ENCODE assay signal across 32 mouse cellular contexts in genomic region chr3:101252141-101252540, GRCm38 (mm10). TPM values are rescaled to one million over a fixed set of nuclear protein-coding genes. Genes with fewer than 3 reads are reported as not detected.
A peak's percentile ranks its signal among the peaks of the same experiment; 100 is the strongest.
DNase-seq lines count a peak whose midpoint lies in the region; ATAC-seq and TF ChIP-seq lines count a peak whose summit lies in the region.
"Had no signal": no experiment of that assay in that cellular context is flagged by ENCODE, and none has a peak within 500 bp of the region (broad histone marks: within the 10 kb centered on the region; RNA-seq: fewer than 3 reads in every experiment).

No protein-coding gene starts in this region.

- no peaks in the 10 kb centered on the region for H3K36me3 ChIP-seq in kidney, adult 2 months (ENCODE audit: control insufficient read depth, insufficient read depth, low read length)
- H3K36me3 ChIP-seq in kidney, postnatal 0 days (ENCODE audit: insufficient read depth, low read length), result no peaks in the 10 kb centered on the region
- H3K36me3 ChIP-seq: G1E; heart, embryonic 10.5 days; heart, embryonic 15.5 days; hindbrain, embryonic 13.5 days; limb, embryonic 10.5 days; limb, embryonic 15.5 days; liver, embryonic 13.5 days; midbrain, embryonic 13.5 days; neural tube, embryonic 13.5 days; stomach, embryonic 15.5 days had no signal

- H3K4me3 ChIP-seq in kidney, adult 2 months (ENCODE audit: insufficient read depth, low read depth, low read length), result no peak overlapping the region
- no peak overlapping the region for H3K4me3 ChIP-seq in kidney, postnatal 0 days (replicated peaks; ENCODE audit: low read depth, low read length)
- H3K4me3 ChIP-seq: forebrain, embryonic 13.5 days; heart, embryonic 10.5 days; heart, embryonic 15.5 days; hindbrain, embryonic 13.5 days; layer of hippocampus, adult 2 months; limb, embryonic 10.5 days; limb, embryonic 15.5 days; liver, embryonic 13.5 days; midbrain, embryonic 13.5 days; neural tube, embryonic 13.5 days; stomach, embryonic 15.5 days had no signal

- ATAC-seq in kidney, postnatal 0 days (replicated peaks; ENCODE audit: low FRiP score, low read depth), result peak; percentile 46; the same call in 1 of the 2 replicates
- ATAC-seq: forebrain, embryonic 13.5 days; intestine, embryonic 16.5 days; midbrain, embryonic 13.5 days; Patski had no signal

- 35% methylated on average over 8 of the region's 8 CpGs for WGBS in kidney, adult 2 months
- 43% methylated on average over 8 of the region's 8 CpGs for WGBS in kidney, postnatal 0 days

- no peak overlapping the region for H3K4me2 ChIP-seq in kidney, postnatal 0 days (ENCODE audit: low read length)
- H3K4me2 ChIP-seq: forebrain, embryonic 13.5 days; heart, embryonic 15.5 days; hindbrain, embryonic 13.5 days; limb, embryonic 15.5 days; liver, embryonic 13.5 days; midbrain, embryonic 13.5 days; neural tube, embryonic 13.5 days; stomach, embryonic 15.5 days had no signal

- no peaks in the 10 kb centered on the region for H3K27me3 ChIP-seq in kidney, adult 2 months (replicated peaks; ENCODE audit: control insufficient read depth, insufficient read depth, low read length)
- no peaks in the 10 kb centered on the region for H3K27me3 ChIP-seq in kidney, postnatal 0 days (ENCODE audit: insufficient read depth, low read length)
- H3K27me3 ChIP-seq: CH12.LX; forebrain, embryonic 13.5 days; heart, embryonic 15.5 days; hindbrain, embryonic 13.5 days; limb, embryonic 15.5 days; liver, embryonic 13.5 days; midbrain, embryonic 13.5 days; neural tube, embryonic 13.5 days; Patski; stomach, embryonic 15.5 days had no signal

- intact Hi-C loops in left cerebral cortex, postnatal 25 days (cut with DNase I), result no loop called here

- TF ChIP-seq CTCF in kidney, adult 2 months (conservative IDR thresholded peaks at IDR 0.05; ENCODE audit: insufficient read depth, insufficient read length, low read depth, low read length), result no peak
- no peak for TF ChIP-seq CTCF in kidney, postnatal 0 days (IDR thresholded peaks at IDR 0.05; ENCODE audit: low read depth)

- no peaks in the 10 kb centered on the region for H3K9me3 ChIP-seq in kidney, postnatal 0 days (replicated peaks; ENCODE audit: low read length)
- H3K9me3 ChIP-seq: forebrain, embryonic 13.5 days; G1E; heart, embryonic 10.5 days; hindbrain, embryonic 13.5 days; limb, embryonic 10.5 days; limb, embryonic 15.5 days; liver, embryonic 13.5 days; midbrain, embryonic 13.5 days; neural tube, embryonic 13.5 days; stomach, embryonic 15.5 days had no signal

- no peak overlapping the region for H3K27ac ChIP-seq in kidney, adult 2 months (ENCODE audit: insufficient read depth, low read depth, low read length)
- no peak overlapping the region for H3K27ac ChIP-seq in kidney, postnatal 0 days
- H3K27ac ChIP-seq: forebrain, embryonic 13.5 days; heart, embryonic 10.5 days; heart, embryonic 15.5 days; hindbrain, embryonic 13.5 days; layer of hippocampus, adult 2 months; limb, embryonic 10.5 days; limb, embryonic 15.5 days; liver, embryonic 13.5 days; macrophage; midbrain, embryonic 13.5 days; neural tube, embryonic 13.5 days; stomach, embryonic 15.5 days had no signal

- peak; percentile 23 for DNase-seq in ZHBTc4 (ENCODE audit: low read depth, low spot score)
- peak; percentile 46 for DNase-seq in kidney, adult 2 months
- peak; percentile 27 for DNase-seq in kidney, postnatal 0 days (ENCODE audit: low spot score)
- DNase-seq in kidney, postnatal 4 days, result peak; percentile 52 to 70
- DNase-seq in right cerebral cortex, adult 2 months (ENCODE audit: low spot score in 2 of 2), result no peak
- no peak for DNase-seq in left cerebral cortex, postnatal 25 days (ENCODE audit: low spot score in 2 of 2)
- DNase-seq: adrenal gland, adult 8-10 months; cerebellum, adult 8-10 months; cerebellum, postnatal 36 days; gastrocnemius, postnatal 25 days; heart, adult 11 months; liver, embryonic 13.5 days; lung, adult 18-20 months; lung, postnatal 10 days had no signal

- no peak overlapping the region for H3K9ac ChIP-seq in kidney, postnatal 0 days (ENCODE audit: low read depth, low read length)
- H3K9ac ChIP-seq: forebrain, embryonic 13.5 days; heart, embryonic 15.5 days; hindbrain, embryonic 13.5 days; limb, embryonic 15.5 days; liver, embryonic 13.5 days; midbrain, embryonic 13.5 days; neural tube, embryonic 13.5 days; stomach, embryonic 15.5 days had no signal

- no peak for TF ChIP-seq POLR2A in kidney, adult 2 months (IDR thresholded peaks at IDR 0.05; ENCODE audit: low read depth, low read length)

- no peaks in the 10 kb centered on the region for H3K4me1 ChIP-seq in kidney, adult 2 months (ENCODE audit: control insufficient read depth, insufficient read depth, low read length)
- H3K4me1 ChIP-seq in kidney, postnatal 0 days (replicated peaks; ENCODE audit: insufficient read depth, low read length), result no peaks in the 10 kb centered on the region
- H3K4me1 ChIP-seq: heart, embryonic 10.5 days; heart, embryonic 15.5 days; limb, embryonic 10.5 days; limb, embryonic 15.5 days; liver, embryonic 13.5 days; midbrain, embryonic 13.5 days; neural tube, embryonic 13.5 days; stomach, embryonic 15.5 days had no signal

RNA-seq across cellular contexts. Expression of gene Cd2, which starts 35.6 kb away (rescaled TPM):
- 0.57 and 3.8 TPM in 2 replicates for polyA plus RNA-seq in kidney, adult 2 months (2012; rRNA removed)
- polyA plus RNA-seq in kidney, postnatal 0 days (2015; fragmentation: Nextera tagmentation; extraction: Ambion mirVana), result not detected in 2 replicates
- not detected for total RNA-seq in left cerebral cortex, postnatal 25 days (2021)
- total RNA-seq: layer of hippocampus, adult 2 months; layer of hippocampus, postnatal 14 days had no signal
- polyA plus RNA-seq: C2C12; embryonic facial prominence, embryonic 11.5 days; forebrain, embryonic 13.5 days; G1E; hindbrain, embryonic 13.5 days; limb, embryonic 10.5 days; limb, embryonic 15.5 days; liver, embryonic 13.5 days; Patski had no signal

Comparison
In these comparisons a context has a peak if more than half of its experiments do, and no peak if none do; other contexts are left out.
1. DNase-seq: peak in ZHBTc4 (single experiment), kidney, adult 2 months (single experiment), kidney, postnatal 0 days (single experiment) and kidney, postnatal 4 days (2 of 2); none in right cerebral cortex, adult 2 months (0 of 2) and left cerebral cortex, postnatal 25 days (0 of 2).